Mouse (Mus musculus): ENCODE measurements around the gene Preb.

GRCm38 (mm10) chr5:31000993-31001392, 40.8 kb upstream of the Preb start:
- no peak for TF ChIP-seq GATA1 (IDR thresholded peaks at IDR 0.05; ENCODE audit: borderline replicate concordance, low read length)
- TF ChIP-seq FLI1 (IDR thresholded peaks at IDR 0.05; ENCODE audit: low read length) = no peak
